Mouse (Mus musculus) ES-Bruce4 (cell line): Measurements from ENCODE around the gene Nfrkb. TPM values are rescaled to one million over a fixed set of nuclear protein-coding genes. Genes with fewer than 3 reads are reported as not detected.

Experiments
- H3K27ac ChIP-seq: 2 replicates; pipeline ENCODE4 v1.5.1; 2012; ENCODE audit warnings: low read length, inconsistent platforms; ENCODE audit not compliant: insufficient read depth
- H3K27me3 ChIP-seq: 2 replicates; pipeline ENCODE4 v1.6.1; 2012; ENCODE audit warnings: mild to moderate bottlenecking, low read length, inconsistent platforms; ENCODE audit not compliant: control insufficient read depth, poor library complexity, insufficient read depth, severe bottlenecking
- H3K36me3 ChIP-seq: 2 replicates; pipeline ENCODE4 v1.6.1; 2012; ENCODE audit warnings: inconsistent platforms, mild to moderate bottlenecking, low read length, moderate library complexity; ENCODE audit not compliant: control insufficient read depth, poor library complexity, insufficient read depth, severe bottlenecking
- H3K4me1 ChIP-seq: one replicate; pipeline ENCODE4 v1.8.1; 2011; ENCODE audit warnings: low read length; ENCODE audit not compliant: control insufficient read depth, insufficient read depth
- H3K4me3 ChIP-seq: 2 replicates; pipeline ENCODE4 v1.5.1; 2011; ENCODE audit warnings: low read depth, mild to moderate bottlenecking, low read length
- H3K9ac ChIP-seq: 2 replicates; pipeline ENCODE4 v1.6.1; 2012; ENCODE audit warnings: low read depth, mild to moderate bottlenecking, inconsistent platforms; ENCODE audit not compliant: poor library complexity, severe bottlenecking
- H3K9me3 ChIP-seq: replicated peaks from 2 replicates; pipeline ENCODE4 v1.6.1; 2012; ENCODE audit warnings: mild to moderate bottlenecking, low read length, inconsistent platforms; ENCODE audit not compliant: control insufficient read depth, poor library complexity, insufficient read depth, severe bottlenecking
- CTCF ChIP-seq: IDR thresholded peaks from one replicate; pipeline ENCODE4 v1.8.1; 2011; ENCODE audit warnings: low read depth, low read length
- EP300 ChIP-seq: IDR thresholded peaks from 2 replicates; pipeline ENCODE4 v1.6.1; 2011; ENCODE audit warnings: low read depth, low read length; ENCODE audit not compliant: insufficient read depth
- POLR2A ChIP-seq: IDR thresholded peaks from one replicate; pipeline ENCODE4 v1.8.1; 2011; ENCODE audit warnings: low read length; ENCODE audit not compliant: insufficient read depth
- polyA plus RNA-seq: library from polyadenylated mRNA; stranded (reverse); fragments of >200 nt; gene quantifications from 2 replicates; pipeline ENCODE4 v1.2.4, GENCODE M21; 2011; ENCODE audit warnings: low read depth; ENCODE audit not compliant: missing spikeins, insufficient read depth, insufficient read length

The Nfrkb gene
- polyA plus RNA-seq, 1 experiment = 26.3 TPM

GRCm38 (mm10) chr9:31454356-31454755 is 68.4 kb downstream of the Nfrkb start:
- H3K36me3 ChIP-seq = no peaks in the 10 kb centered on the region
- H3K27ac ChIP-seq = no peak overlapping the region
- no peaks in the 10 kb centered on the region for H3K27me3 ChIP-seq
- no peak overlapping the region for H3K9ac ChIP-seq
- no peak for TF ChIP-seq EP300
- no peak for TF ChIP-seq CTCF
- TF ChIP-seq POLR2A = no peak
- H3K4me1 ChIP-seq = no peaks in the 10 kb centered on the region
- H3K4me3 ChIP-seq = no peak overlapping the region
- H3K9me3 ChIP-seq = no peaks in the 10 kb centered on the region

DNA sequence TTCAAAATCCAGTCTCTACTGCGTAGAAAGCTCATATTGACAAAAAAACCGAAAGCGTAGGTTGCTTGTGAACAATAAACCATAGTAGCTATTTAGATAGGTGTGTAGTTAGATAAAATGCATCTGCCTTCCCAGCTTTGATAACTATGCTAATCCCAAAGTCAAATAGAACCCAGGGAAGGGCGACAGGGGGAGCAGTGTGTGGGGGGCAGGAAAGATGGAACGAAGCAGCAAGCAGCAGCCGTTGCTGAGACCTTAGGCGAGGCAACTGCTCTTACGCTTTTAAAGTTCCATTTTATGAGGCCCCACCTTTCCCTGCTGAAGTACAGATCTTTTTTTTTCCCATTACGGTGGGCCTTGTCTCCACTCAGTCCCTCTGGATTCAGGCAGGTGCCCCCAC is 77.2 kb downstream of the Nfrkb start:
- H3K4me3 ChIP-seq = no peak overlapping the region

GRCm38 (mm10) chr9:31463692-31464474 is 77.9 kb downstream of the Nfrkb start, which contains the start of gene Tmem45b:
Tmem45b (minus strand) TSS chr9:31464462.
- 0 out of 2 replicates have a peak, but pooled peaks cover 2% of the 10 kb centered on the region for H3K27me3 ChIP-seq
- no peaks in the 10 kb centered on the region for H3K36me3 ChIP-seq
- H3K9ac ChIP-seq = peak within 1 kb of the TSS; percentile 24; the same call in 1 of the 2 replicates
- no peaks in the 10 kb centered on the region for H3K9me3 ChIP-seq
- H3K4me3 ChIP-seq = peak within 1 kb of the TSS; percentile 43
- TF ChIP-seq CTCF (peak; percentile 36), POLR2A (no peak), EP300 (no peak)
- peaks cover 1% of the 10 kb centered on the region for H3K4me1 ChIP-seq
- no peak within 1 kb of the TSS for H3K27ac ChIP-seq

More for the DNA sequence above, 77.2 kb downstream of the Nfrkb start:
- H3K9ac ChIP-seq = no peak overlapping the region
- H3K4me1 ChIP-seq = peaks cover 1% of the 10 kb centered on the region
- no peak overlapping the region for H3K27ac ChIP-seq
- H3K36me3 ChIP-seq = no peaks in the 10 kb centered on the region
- no peaks in the 10 kb centered on the region for H3K9me3 ChIP-seq
- H3K27me3 ChIP-seq = 0 out of 2 replicates have a peak, but pooled peaks cover 2% of the 10 kb centered on the region
- TF ChIP-seq POLR2A (no peak), CTCF (no peak), EP300 (no peak)

Other genes with a start within 250 kb of the Nfrkb start
- 307 and 317 TPM in 2 replicates for gene Aplp2, start 174.4 kb upstream of the Nfrkb start, polyA plus RNA-seq
- 18.0 and 20.7 TPM in 2 replicates for gene Prdm10, start 105.7 kb upstream of the Nfrkb start, polyA plus RNA-seq
- gene Tmem45b, start 78.3 kb downstream of the Nfrkb start, polyA plus RNA-seq = 1.6 and 1.8 TPM in 2 replicates